Mouse (Mus musculus): Measurements from ENCODE around the gene Anks4b. TPM values are rescaled to one million over a fixed set of nuclear protein-coding genes. Genes with fewer than 3 reads are reported as not detected.

The Anks4b gene
- polyA plus RNA-seq, 1 experiment from 2014 or later: 0.04 TPM

- H3K4me1 ChIP-seq: no peaks in the 10 kb centered on the region
- no peak overlapping the region for H3K4me2 ChIP-seq
- no peaks in the 10 kb centered on the region for H3K9me3 ChIP-seq
- H3K36me3 ChIP-seq: no peaks in the 10 kb centered on the region
- no peak overlapping the region for H3K4me3 ChIP-seq
- 32% methylated on average over 4 of the region's 4 CpGs for WGBS
- H3K27me3 ChIP-seq (replicated peaks): no peaks in the 10 kb centered on the region
- no peak overlapping the region for H3K9ac ChIP-seq
- no peak overlapping the region for H3K27ac ChIP-seq (replicated peaks)
- no peak for ATAC-seq (ENCODE audit: extremely low read depth, insufficient number of reproducible peaks, low FRiP score, low TSS enrichment)
Measured at GRCm38 (mm10) chr7:120158121-120158613, 15.5 kb upstream of the Anks4b start.

- ATAC-seq (ENCODE audit: extremely low read depth, insufficient number of reproducible peaks, low FRiP score, low TSS enrichment): no peak
- WGBS: 84% methylated on average over 11 of the region's 11 CpGs
- Histone ChIP-seq H3K27me3 (replicated peaks) (no peaks in the 10 kb centered on the region), H3K9ac (no peak overlapping the region), H3K4me1 (no peaks in the 10 kb centered on the region), H3K36me3 (no peaks in the 10 kb centered on the region), H3K9me3 (no peaks in the 10 kb centered on the region), H3K4me2 (no peak overlapping the region), H3K27ac (replicated peaks) (no peak overlapping the region), H3K4me3 (no peak overlapping the region)
Measured at GRCm38 (mm10) chr7:120163581-120164251, 9.9 kb upstream of the Anks4b start.

- H3K4me3 ChIP-seq: no peak overlapping the region
- H3K27ac ChIP-seq (replicated peaks): no peak overlapping the region
- H3K9ac ChIP-seq: no peak overlapping the region
- H3K4me2 ChIP-seq: no peak overlapping the region
- H3K4me1 ChIP-seq: no peaks in the 10 kb centered on the region
- ATAC-seq (ENCODE audit: extremely low read depth, insufficient number of reproducible peaks, low FRiP score, low TSS enrichment): no peak
- H3K9me3 ChIP-seq: no peaks in the 10 kb centered on the region
- no peaks in the 10 kb centered on the region for H3K27me3 ChIP-seq (replicated peaks)
- WGBS: 70% methylated on average over 1 of the region's 1 CpGs
- H3K36me3 ChIP-seq: no peaks in the 10 kb centered on the region
Measured at GRCm38 (mm10) chr7:120172188-120172700, 1.4 kb upstream of the Anks4b start.

- no peak overlapping the region for H3K4me3 ChIP-seq
- no peaks in the 10 kb centered on the region for H3K27me3 ChIP-seq (replicated peaks)
- H3K36me3 ChIP-seq: no peaks in the 10 kb centered on the region
- H3K4me1 ChIP-seq: no peaks in the 10 kb centered on the region
- no peaks in the 10 kb centered on the region for H3K9me3 ChIP-seq
- H3K9ac ChIP-seq: no peak overlapping the region
- no peak overlapping the region for H3K27ac ChIP-seq (replicated peaks)
- H3K4me2 ChIP-seq: no peak overlapping the region
- WGBS: 68% methylated on average over 11 of the region's 11 CpGs
- no peak for ATAC-seq (ENCODE audit: extremely low read depth, insufficient number of reproducible peaks, low FRiP score, low TSS enrichment)
Measured at GRCm38 (mm10) chr7:120174723-120175504, 1.3 kb downstream of the Anks4b start.

- H3K36me3 ChIP-seq: no peaks in the 10 kb centered on the region
- no peaks in the 10 kb centered on the region for H3K4me1 ChIP-seq
- ATAC-seq (ENCODE audit: extremely low read depth, insufficient number of reproducible peaks, low FRiP score, low TSS enrichment): no peak
- H3K9ac ChIP-seq: no peak overlapping the region
- H3K27me3 ChIP-seq (replicated peaks): no peaks in the 10 kb centered on the region
- no peak overlapping the region for H3K4me3 ChIP-seq
- WGBS: 75% methylated on average over 3 of the region's 3 CpGs
- H3K9me3 ChIP-seq: no peaks in the 10 kb centered on the region
- H3K4me2 ChIP-seq: no peak overlapping the region
- no peak overlapping the region for H3K27ac ChIP-seq (replicated peaks)
Measured at GRCm38 (mm10) chr7:120177611-120178010, 4.0 kb downstream of the Anks4b start.

GRCm38 (mm10) chr7:120178935-120179334 lies 5.3 kb downstream of the Anks4b start:
- H3K27me3 ChIP-seq (replicated peaks): no peaks in the 10 kb centered on the region
- H3K9me3 ChIP-seq: no peaks in the 10 kb centered on the region
- H3K27ac ChIP-seq (replicated peaks): no peak overlapping the region
- H3K4me2 ChIP-seq: no peak overlapping the region
- no peak overlapping the region for H3K4me3 ChIP-seq
- H3K36me3 ChIP-seq: no peaks in the 10 kb centered on the region
- WGBS: 19% methylated on average over 2 of the region's 2 CpGs
- no peaks in the 10 kb centered on the region for H3K4me1 ChIP-seq
- H3K9ac ChIP-seq: no peak overlapping the region
- no peak for ATAC-seq (ENCODE audit: extremely low read depth, insufficient number of reproducible peaks, low FRiP score, low TSS enrichment)

GRCm38 (mm10) chr7:120180547-120180946 lies 6.9 kb downstream of the Anks4b start:
- no peak for ATAC-seq (ENCODE audit: extremely low read depth, insufficient number of reproducible peaks, low FRiP score, low TSS enrichment)
- H3K9me3 ChIP-seq: no peaks in the 10 kb centered on the region
- H3K4me1 ChIP-seq: no peaks in the 10 kb centered on the region
- no peak overlapping the region for H3K9ac ChIP-seq
- H3K4me3 ChIP-seq: no peak overlapping the region
- no peaks in the 10 kb centered on the region for H3K27me3 ChIP-seq (replicated peaks)
- no peak overlapping the region for H3K4me2 ChIP-seq
- no peaks in the 10 kb centered on the region for H3K36me3 ChIP-seq
- 64% methylated on average over 5 of the region's 5 CpGs for WGBS
- H3K27ac ChIP-seq (replicated peaks): no peak overlapping the region

GRCm38 (mm10) chr7:120181401-120182230 lies 8.0 kb downstream of the Anks4b start:
- WGBS: 84% methylated on average over 4 of the region's 4 CpGs
- Histone ChIP-seq H3K4me1 (no peaks in the 10 kb centered on the region), H3K4me3 (no peak overlapping the region), H3K9ac (no peak overlapping the region), H3K27me3 (replicated peaks) (no peaks in the 10 kb centered on the region), H3K36me3 (no peaks in the 10 kb centered on the region), H3K4me2 (no peak overlapping the region), H3K9me3 (no peaks in the 10 kb centered on the region), H3K27ac (replicated peaks) (no peak overlapping the region)
- ATAC-seq (ENCODE audit: extremely low read depth, insufficient number of reproducible peaks, low FRiP score, low TSS enrichment): no peak

- no peak overlapping the region for H3K4me3 ChIP-seq
- H3K27me3 ChIP-seq (replicated peaks): no peaks in the 10 kb centered on the region
- ATAC-seq (ENCODE audit: extremely low read depth, insufficient number of reproducible peaks, low FRiP score, low TSS enrichment): no peak
- no peak overlapping the region for H3K27ac ChIP-seq (replicated peaks)
- no peaks in the 10 kb centered on the region for H3K9me3 ChIP-seq
- H3K36me3 ChIP-seq: no peaks in the 10 kb centered on the region
- H3K4me1 ChIP-seq: no peaks in the 10 kb centered on the region
- no peak overlapping the region for H3K9ac ChIP-seq
- no peak overlapping the region for H3K4me2 ChIP-seq
Measured at GRCm38 (mm10) chr7:120182891-120183290, 9.2 kb downstream of the Anks4b start.

GRCm38 (mm10) chr7:120188946-120189345 lies 15.3 kb downstream of the Anks4b start:
- Histone ChIP-seq H3K4me3 (no peak overlapping the region), H3K9me3 (no peaks in the 10 kb centered on the region), H3K36me3 (no peaks in the 10 kb centered on the region), H3K9ac (no peak overlapping the region), H3K27ac (replicated peaks) (no peak overlapping the region), H3K4me2 (no peak overlapping the region), H3K4me1 (peaks cover 17% of the 10 kb centered on the region), H3K27me3 (replicated peaks) (no peaks in the 10 kb centered on the region)
- WGBS: 82% methylated on average over 5 of the region's 5 CpGs
- ATAC-seq (ENCODE audit: extremely low read depth, insufficient number of reproducible peaks, low FRiP score, low TSS enrichment): no peak
